Mouse (Mus musculus) midbrain, embryonic 13.5 days (tissue): Measurements from ENCODE around the gene Clp1. TPM values are rescaled to one million over a fixed set of nuclear protein-coding genes. Genes with fewer than 3 reads are reported as not detected.
A peak's percentile ranks its signal among the peaks of the same experiment; 100 is the strongest.

Source experiments
- ATAC-seq: fragments of 200-750 bp; cut with Nextera tagmentation; 2 replicates; pipeline ENCODE4 v1.8.0; 2017; ENCODE audit warnings: mild to moderate bottlenecking, moderate TSS enrichment, moderate library complexity
- H3K27ac ChIP-seq: fragments of 300-500 bp; sonication (generic); 2 replicates; pipeline ENCODE4 v1.5.1; 2015; ENCODE audit warnings: inconsistent platforms, mild to moderate bottlenecking, moderate library complexity
- H3K27me3 ChIP-seq: fragments of 300-500 bp; sonication (generic); 2 replicates; pipeline ENCODE4 v1.6.1; 2015; ENCODE audit warnings: mild to moderate bottlenecking, inconsistent platforms
- H3K36me3 ChIP-seq: fragments of 300-500 bp; sonication (generic); 2 replicates; pipeline ENCODE4 v1.6.1; 2015; ENCODE audit warnings: mild to moderate bottlenecking, inconsistent platforms
- H3K4me1 ChIP-seq: fragments of 300-500 bp; sonication (generic); replicated peaks from 2 replicates; pipeline ENCODE4 v1.6.1; 2015; ENCODE audit warnings: inconsistent platforms
- H3K4me2 ChIP-seq: fragments of 300-500 bp; sonication (generic); replicated peaks from 2 replicates; pipeline ENCODE4 v1.6.1; 2015; ENCODE audit warnings: moderate library complexity, mild to moderate bottlenecking, inconsistent platforms
- H3K4me3 ChIP-seq: fragments of 300-500 bp; sonication (generic); replicated peaks from 2 replicates; pipeline ENCODE4 v1.5.1; 2015; ENCODE audit warnings: mild to moderate bottlenecking, inconsistent platforms
- H3K9ac ChIP-seq: fragments of 300-500 bp; sonication (generic); replicated peaks from 2 replicates; pipeline ENCODE4 v1.6.1; 2015; ENCODE audit warnings: mild to moderate bottlenecking, inconsistent platforms
- H3K9me3 ChIP-seq: fragments of 300-500 bp; sonication (generic); 2 replicates; pipeline ENCODE4 v1.6.1; 2016; ENCODE audit warnings: mild to moderate bottlenecking, inconsistent platforms
- WGBS: fragments of 180-500 bp; shearing (Covaris S2); methylation state at CpG from one replicate; pipeline ENCODE4 v1.1.7; 2015; 5-methylcytosine and 5-hydroxymethylcytosine counted together
- microRNA counts: library from miRNA; unstranded; fragments of <30 nt; microRNA quantifications from one replicate; lab custom pipeline; 2016
- microRNA-seq: library from miRNA; unstranded; fragments of <30 nt; microRNA quantifications from one replicate; pipeline ENCODE4, GENCODE M21; 2016
- polyA plus RNA-seq: library from polyadenylated mRNA; unstranded; fragments of >200 nt; fragmentation: Nextera tagmentation; extraction: Ambion mirVana; gene quantifications from 2 replicates; pipeline ENCODE4 v1.2.1, GENCODE M21; 2015

Clp1 gene
- polyA plus RNA-seq, 1 experiment from 2014 or later, result 34.5 TPM

DNA sequence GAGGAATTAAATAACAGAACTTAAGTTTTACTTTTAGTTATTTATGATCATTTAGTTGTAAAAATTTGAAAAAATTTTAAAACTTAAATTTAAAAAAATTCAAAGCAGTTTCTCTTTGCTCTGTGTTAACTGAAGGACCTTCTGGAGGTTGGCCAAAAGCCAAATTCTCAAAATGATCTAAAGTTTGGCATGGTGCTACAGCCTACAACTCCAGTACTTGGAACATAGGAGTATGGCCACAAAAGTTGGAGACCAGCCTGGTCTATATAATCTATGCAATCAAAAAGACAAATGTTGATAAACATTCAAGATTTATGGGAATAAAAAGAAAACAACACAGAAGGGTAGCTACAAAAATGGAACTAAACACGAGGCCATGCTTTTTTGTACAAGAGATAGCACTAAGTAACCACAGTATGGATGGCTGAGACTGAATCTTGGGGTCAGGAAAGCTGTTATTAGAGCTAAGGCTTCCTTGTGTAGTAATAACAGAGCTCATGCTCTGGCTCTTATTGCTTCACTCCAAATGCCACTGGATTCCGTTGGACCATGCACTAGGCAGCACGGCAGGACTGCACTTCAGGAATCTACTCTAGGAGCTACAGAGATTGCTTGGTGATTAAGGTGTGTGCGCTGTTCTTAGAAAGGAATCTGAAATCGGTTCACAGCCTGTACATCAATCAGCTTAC is 32.0 kb downstream of the Clp1 start:
- Histone ChIP-seq H3K9ac (no peak overlapping the region), H3K4me1 (no peaks in the 10 kb centered on the region), H3K9me3 (no peaks in the 10 kb centered on the region), H3K27ac (no peak overlapping the region), H3K4me3 (no peak overlapping the region), H3K36me3 (peaks cover 62% of the 10 kb centered on the region), H3K4me2 (no peak overlapping the region), H3K27me3 (no peaks in the 10 kb centered on the region)
- no peak for ATAC-seq
- 94% methylated on average over 5 of the region's 5 CpGs for WGBS

DNA sequence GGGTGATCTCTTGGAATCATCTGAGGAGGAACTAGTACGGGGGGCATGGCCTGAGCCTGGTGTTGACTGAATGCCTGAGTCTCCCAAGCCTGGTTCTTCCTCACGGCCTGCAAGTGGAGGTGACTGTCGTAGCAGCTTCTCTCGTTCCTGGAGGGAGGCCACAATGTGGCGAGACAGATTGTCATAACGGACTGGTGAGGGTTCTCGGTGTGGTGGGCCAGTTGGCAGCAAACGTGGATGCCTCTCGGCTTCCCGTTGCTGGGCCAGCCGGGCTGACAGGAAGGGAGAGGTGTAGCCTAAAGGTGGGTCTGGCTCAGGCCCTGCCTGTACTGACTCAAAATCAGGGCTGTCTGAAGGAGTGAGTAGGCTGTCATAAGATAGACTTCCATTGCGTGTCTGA is 37.1 kb downstream of the Clp1 start:
- H3K9ac ChIP-seq, result no peak overlapping the region
- H3K27ac ChIP-seq, result no peak overlapping the region
- no peak overlapping the region for H3K4me2 ChIP-seq
- peaks cover 87% of the 10 kb centered on the region for H3K36me3 ChIP-seq
- no peak overlapping the region for H3K4me3 ChIP-seq
- no peaks in the 10 kb centered on the region for H3K9me3 ChIP-seq
- H3K27me3 ChIP-seq, result no peaks in the 10 kb centered on the region
- no peak for ATAC-seq
- WGBS, result 91% methylated on average over 12 of the region's 12 CpGs
- H3K4me1 ChIP-seq, result no peaks in the 10 kb centered on the region

DNA sequence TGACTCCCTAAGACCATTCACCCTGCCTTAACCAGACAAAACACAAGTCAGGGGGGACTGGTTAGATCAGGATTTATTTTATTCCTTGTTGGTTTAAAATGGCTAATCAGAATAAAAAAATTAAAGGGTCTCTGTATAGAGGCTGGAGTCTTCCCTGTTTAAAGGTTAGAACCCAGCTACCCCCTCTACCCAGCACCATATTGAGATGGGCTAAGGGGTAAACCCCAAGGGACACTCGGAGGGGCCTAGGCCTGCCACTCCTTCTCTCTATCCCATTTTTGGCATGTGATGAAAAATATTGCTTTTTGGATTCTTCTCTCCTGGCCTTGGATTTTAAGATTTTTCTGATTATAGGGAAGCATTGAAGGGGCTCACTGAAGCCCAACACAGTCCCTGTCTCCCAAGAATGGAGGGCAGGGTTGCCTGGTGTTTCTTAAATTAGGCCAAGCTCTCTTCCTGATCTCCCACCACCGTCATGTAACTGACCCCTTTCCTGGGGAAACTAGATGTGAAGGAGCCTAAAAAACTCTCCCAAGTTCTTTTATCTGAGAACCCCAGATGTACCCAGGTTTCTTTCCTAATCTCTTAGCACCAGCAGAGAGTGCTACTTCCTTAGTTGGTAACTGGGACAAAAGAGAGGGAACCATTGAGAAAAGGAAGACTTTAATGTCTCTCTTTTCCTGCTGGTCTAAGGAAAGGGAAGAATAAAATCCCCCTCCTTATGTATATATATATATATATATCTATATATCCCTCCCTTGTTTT is 38.9 kb downstream of the Clp1 start:
- no peak overlapping the region for H3K9ac ChIP-seq
- ATAC-seq, result 0 out of 2 replicates have a peak, but pooled peaks have one; percentile 51
- peaks cover 85% of the 10 kb centered on the region for H3K36me3 ChIP-seq
- no peak overlapping the region for H3K4me2 ChIP-seq
- H3K4me1 ChIP-seq, result no peaks in the 10 kb centered on the region
- no peak overlapping the region for H3K4me3 ChIP-seq
- no peaks in the 10 kb centered on the region for H3K9me3 ChIP-seq
- no peak overlapping the region for H3K27ac ChIP-seq
- no peaks in the 10 kb centered on the region for H3K27me3 ChIP-seq
- 87% methylated on average over 2 of the region's 2 CpGs for WGBS

DNA sequence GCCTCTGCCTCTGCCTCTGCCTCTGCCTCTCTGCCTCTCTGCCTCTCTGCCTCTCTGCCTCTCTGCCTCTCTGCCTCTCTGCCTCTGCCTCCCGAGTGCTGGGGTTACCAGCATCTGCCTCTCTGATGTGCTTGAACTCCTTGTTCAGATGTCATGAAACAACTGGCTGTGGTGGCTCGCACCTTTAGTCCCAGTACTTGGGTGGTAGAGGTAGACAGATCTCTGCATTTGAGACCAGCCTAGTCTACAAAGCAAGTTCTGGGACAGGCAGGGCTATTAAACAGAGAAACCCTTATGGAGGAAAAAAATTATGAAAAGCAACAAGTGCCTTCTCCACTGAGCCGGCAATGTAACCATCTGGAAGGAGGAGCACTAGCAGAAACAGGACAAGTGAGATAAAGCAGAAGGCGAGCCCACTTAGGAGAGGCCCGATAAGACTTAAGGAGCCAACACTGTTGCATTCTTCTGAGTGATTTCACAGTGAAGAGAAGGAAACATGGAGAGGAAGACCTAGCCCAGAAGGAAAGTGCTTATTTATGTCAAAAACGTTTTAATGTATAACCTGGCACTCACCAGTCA is 44.5 kb downstream of the Clp1 start:
- H3K4me3 ChIP-seq, result no peak overlapping the region
- H3K27ac ChIP-seq, result no peak overlapping the region
- H3K4me2 ChIP-seq, result no peak overlapping the region
- H3K4me1 ChIP-seq, result peaks cover 10% of the 10 kb centered on the region
- ATAC-seq, result no peak
- H3K27me3 ChIP-seq, result no peaks in the 10 kb centered on the region
- H3K36me3 ChIP-seq, result peaks cover 43% of the 10 kb centered on the region
- no peak overlapping the region for H3K9ac ChIP-seq
- H3K9me3 ChIP-seq, result no peaks in the 10 kb centered on the region
- 90% methylated on average over 6 of the region's 6 CpGs for WGBS

DNA sequence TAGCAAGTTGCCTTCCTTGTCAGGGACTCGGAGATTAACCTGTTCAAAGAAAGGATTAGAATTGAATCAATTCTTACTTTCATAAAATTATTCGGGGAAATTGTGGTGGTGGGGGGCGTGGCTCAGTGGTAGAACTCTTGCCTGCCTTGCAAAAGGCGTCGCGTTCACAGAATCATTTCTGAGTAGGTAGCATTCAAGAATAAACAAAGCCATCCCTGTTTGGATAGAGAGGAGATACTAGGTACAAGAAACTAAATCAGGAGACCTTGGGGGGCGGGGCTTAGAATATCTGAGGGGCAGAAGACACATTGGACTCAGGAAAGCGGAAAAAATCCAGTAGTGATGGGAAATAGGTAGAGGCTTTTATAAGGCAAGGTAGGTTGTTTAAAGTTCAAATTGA is 48.1 kb downstream of the Clp1 start, which contains the start of gene Tmx2:
Tmx2 (minus strand) TSS at position 125 of the 400 bp plus-strand sequence.
- no peak for ATAC-seq
- Histone ChIP-seq H3K27ac (peak within 1 kb of the TSS; percentile 31), H3K27me3 (no peaks in the 10 kb centered on the region), H3K4me1 (peaks cover 29% of the 10 kb centered on the region), H3K4me3 (peak within 1 kb of the TSS; percentile 96), H3K36me3 (peaks cover 33% of the 10 kb centered on the region), H3K4me2 (peak within 1 kb of the TSS; percentile 72), H3K9ac (peak within 1 kb of the TSS; percentile 76), H3K9me3 (no peaks in the 10 kb centered on the region)
- WGBS, result 18% methylated on average over 8 of the region's 8 CpGs

DNA sequence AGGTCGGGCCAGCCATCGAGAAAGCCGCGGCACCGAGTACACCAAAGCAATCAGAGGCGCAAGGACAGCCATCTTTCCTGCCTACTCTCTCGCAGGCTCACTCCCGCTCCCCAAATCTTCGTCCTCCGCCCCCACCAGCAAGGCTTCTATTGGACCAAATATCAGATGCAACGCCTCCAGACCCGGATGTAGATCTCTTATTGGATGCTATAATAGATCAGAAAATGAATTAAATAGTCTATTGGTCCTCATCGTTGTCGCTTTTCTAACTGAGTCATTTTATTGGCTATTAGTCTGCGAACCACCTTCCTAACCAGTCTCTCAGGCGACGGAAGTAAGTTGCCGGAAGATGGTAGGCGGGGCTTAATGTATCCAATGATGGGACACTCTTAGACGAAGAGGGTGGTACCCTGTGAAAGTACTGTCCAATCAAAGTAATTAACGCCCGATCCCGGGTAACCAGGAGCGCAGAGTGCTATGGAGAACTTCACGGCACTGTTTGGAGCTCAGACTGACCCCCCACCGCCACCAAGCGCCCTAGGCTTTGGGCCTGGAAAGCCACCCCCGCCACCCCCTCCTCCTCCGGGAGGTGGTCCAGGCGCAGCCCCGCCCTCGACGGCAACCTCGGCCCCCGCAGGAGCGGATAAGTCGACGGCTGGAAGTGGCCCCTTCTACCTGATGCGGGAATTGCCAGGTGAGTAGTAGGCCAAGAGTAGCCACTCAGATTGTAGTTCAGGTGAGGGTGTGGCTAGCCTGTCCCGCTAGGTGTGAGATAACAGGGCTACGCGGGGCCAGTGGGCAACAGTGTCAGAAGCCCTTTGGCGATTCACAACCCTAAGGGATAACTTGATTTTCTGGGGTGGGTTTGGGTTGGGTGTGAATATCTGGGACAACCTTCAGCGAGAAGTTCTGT is 48.9 kb downstream of the Clp1 start, which contains the start of the genes Gm28635 and Med19:
Gm28635 (minus strand) TSS at position 74 of the 913 bp plus-strand sequence.
Med19 (plus strand) TSS at position 435 of the 913 bp plus-strand sequence.
- Histone ChIP-seq H3K27me3 (no peaks in the 10 kb centered on the region), H3K9ac (peak within 1 kb of the TSS; percentile 79), H3K36me3 (peaks cover 40% of the 10 kb centered on the region), H3K4me3 (peak within 1 kb of the TSS; percentile 96), H3K27ac (peak within 1 kb of the TSS; percentile 75), H3K9me3 (no peaks in the 10 kb centered on the region), H3K4me2 (peak within 1 kb of the TSS; percentile 72), H3K4me1 (peaks cover 29% of the 10 kb centered on the region)
- ATAC-seq, result peak; percentile 100
- WGBS, result under 1% methylated on average over 44 of the region's 44 CpGs

DNA sequence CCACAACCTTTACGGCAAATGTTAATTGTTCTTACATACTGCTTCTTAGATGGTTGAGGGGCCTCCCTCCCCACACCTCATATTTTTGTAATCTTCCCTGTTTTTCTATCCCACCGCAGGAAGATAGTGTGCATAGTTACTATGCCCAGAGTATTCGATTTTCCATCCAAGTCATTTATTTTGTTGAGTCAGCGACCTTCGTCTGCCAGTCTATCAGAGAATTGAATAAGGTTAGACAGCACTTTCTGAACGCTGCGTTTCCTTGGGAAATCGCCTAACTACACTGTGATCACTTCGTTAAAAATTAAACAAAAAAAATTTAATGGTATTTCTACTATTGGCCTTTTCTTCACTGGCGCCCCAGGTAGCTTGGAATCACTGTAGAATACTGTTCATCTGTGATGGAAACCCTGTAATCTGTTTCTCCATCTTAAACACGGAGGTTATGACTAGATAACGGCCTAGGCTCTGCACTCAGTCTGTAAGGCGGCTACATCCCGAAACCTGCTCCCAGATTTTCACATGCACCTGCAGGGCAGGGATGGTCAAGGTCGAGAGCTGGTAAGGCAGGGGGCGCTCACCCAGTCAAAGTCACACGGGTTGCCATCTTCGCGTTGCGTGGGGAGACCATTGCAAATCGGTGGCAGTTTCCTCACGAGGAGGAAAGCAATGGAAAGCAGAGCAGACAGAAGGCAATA is 49.7 kb downstream of the Clp1 start:
- peak; percentile 65 for ATAC-seq
- H3K9me3 ChIP-seq, result no peaks in the 10 kb centered on the region
- peak overlapping the region; percentile 75 for H3K27ac ChIP-seq
- H3K4me2 ChIP-seq, result peak overlapping the region; percentile 66
- peaks cover 29% of the 10 kb centered on the region for H3K4me1 ChIP-seq
- peak overlapping the region; percentile 79 for H3K9ac ChIP-seq
- H3K36me3 ChIP-seq, result peaks cover 44% of the 10 kb centered on the region
- 10% methylated on average over 22 of the region's 22 CpGs for WGBS
- no peaks in the 10 kb centered on the region for H3K27me3 ChIP-seq
- peak overlapping the region; percentile 96 for H3K4me3 ChIP-seq

MicroRNA genes within 50 kb of the gene (microRNA counts, 519-probe panel; counts per million panel counts)
- microRNA mmu-miR-130a (lab: Ali Mortazavi, UCI), result 7,131 counts per million, percentile 99 among the panel's probes with 10 or more counts

Small RNA genes within 50 kb of the gene (microRNA-seq; reads per million reads assigned to microRNA genes)
- 36,466 reads per million, percentile 99 among the genes with 10 or more reads in this experiment for gene Mir130a

Other genes starting within 250 kb of the Clp1 start
- 30.4 and 38.0 TPM in 2 replicates for gene Ctnnd1, start 76.6 kb downstream of the Clp1 start, polyA plus RNA-seq
- 0.35 and 0.42 TPM in 2 replicates for gene Btbd18, start 68.3 kb downstream of the Clp1 start, polyA plus RNA-seq
- gene Selenoh, start 56.6 kb downstream of the Clp1 start, polyA plus RNA-seq, result 272 and 278 TPM in 2 replicates
- not detected in 2 replicates for gene Gm28635, start 49.3 kb downstream of the Clp1 start, polyA plus RNA-seq
- gene Med19, start 48.9 kb downstream of the Clp1 start, polyA plus RNA-seq, result 49.3 and 53.3 TPM in 2 replicates
- gene Tmx2, start 48.2 kb downstream of the Clp1 start, polyA plus RNA-seq, result 226 and 249 TPM in 2 replicates
- gene Zdhhc5, start 12.2 kb downstream of the Clp1 start, polyA plus RNA-seq, result 18.3 and 18.9 TPM in 2 replicates
- 30.7 and 32.0 TPM in 2 replicates for gene Ypel4, start 6.7 kb upstream of the Clp1 start, polyA plus RNA-seq
- gene Gm19426, start 16.3 kb upstream of the Clp1 start, polyA plus RNA-seq, result 7.9 and 8.1 TPM in 2 replicates
- 32.6 and 33.1 TPM in 2 replicates for gene Serping1, start 48.1 kb upstream of the Clp1 start, polyA plus RNA-seq
- 15.6 and 16.6 TPM in 2 replicates for gene Ube2l6, start 71.5 kb upstream of the Clp1 start, polyA plus RNA-seq
- gene Smtnl1, start 95.3 kb upstream of the Clp1 start, polyA plus RNA-seq, result not detected in 2 replicates
- gene Timm10, start 99.6 kb upstream of the Clp1 start, polyA plus RNA-seq, result 53.6 and 54.5 TPM in 2 replicates
- 2.6 and 3.3 TPM in 2 replicates for gene Slc43a1, start 111.5 kb upstream of the Clp1 start, polyA plus RNA-seq
- 2.2 and 3.6 TPM in 2 replicates for gene Rtn4rl2, start 159.4 kb upstream of the Clp1 start, polyA plus RNA-seq
- gene Slc43a3, start 209.2 kb upstream of the Clp1 start, polyA plus RNA-seq, result 4.8 and 5.4 TPM in 2 replicates